Mouse (Mus musculus) ES-CJ7 (cell line): ENCODE data around the gene Zfp541.
A peak's percentile ranks its signal among the peaks of the same experiment; 100 is the strongest.

Experiments used
- DNase-seq: peaks from one replicate; pipeline ENCODE4 v3.0.0; 2011; ENCODE audit warnings: low read depth, low spot score

The Zfp541 gene

GRCm38 (mm10) chr7:16128344-16128743 is 66.7 kb downstream of the Zfp541 start:
- no peak for DNase-seq

- DNase-seq, result no peak
Measured at GRCm38 (mm10) chr7:16128899-16129298, 67.3 kb downstream of the Zfp541 start.

GRCm38 (mm10) chr7:16129421-16129845 is 67.8 kb downstream of the Zfp541 start, which contains the start of gene Slc8a2:
Gene Slc8a2, plus strand, starts transcription at chr7:16129826.
- DNase-seq, result peak; percentile 95

GRCm38 (mm10) chr7:16129846-16130691 is 68.5 kb downstream of the Zfp541 start:
- peak; percentile 89 for DNase-seq

- no peak for DNase-seq
Measured at GRCm38 (mm10) chr7:16130956-16131634, 69.5 kb downstream of the Zfp541 start.

- DNase-seq, result peak; percentile 29
Measured at GRCm38 (mm10) chr7:16132161-16132581, 70.6 kb downstream of the Zfp541 start.

GRCm38 (mm10) chr7:16132926-16133325 is 71.3 kb downstream of the Zfp541 start:
- DNase-seq, result no peak

GRCm38 (mm10) chr7:16133691-16134090 is 72.1 kb downstream of the Zfp541 start:
- DNase-seq, result no peak

GRCm38 (mm10) chr7:16134951-16135392 is 73.4 kb downstream of the Zfp541 start:
- DNase-seq, result no peak
